Mouse (Mus musculus): ENCODE measurements around the gene Dhrs3.

The Dhrs3 gene

DNA sequence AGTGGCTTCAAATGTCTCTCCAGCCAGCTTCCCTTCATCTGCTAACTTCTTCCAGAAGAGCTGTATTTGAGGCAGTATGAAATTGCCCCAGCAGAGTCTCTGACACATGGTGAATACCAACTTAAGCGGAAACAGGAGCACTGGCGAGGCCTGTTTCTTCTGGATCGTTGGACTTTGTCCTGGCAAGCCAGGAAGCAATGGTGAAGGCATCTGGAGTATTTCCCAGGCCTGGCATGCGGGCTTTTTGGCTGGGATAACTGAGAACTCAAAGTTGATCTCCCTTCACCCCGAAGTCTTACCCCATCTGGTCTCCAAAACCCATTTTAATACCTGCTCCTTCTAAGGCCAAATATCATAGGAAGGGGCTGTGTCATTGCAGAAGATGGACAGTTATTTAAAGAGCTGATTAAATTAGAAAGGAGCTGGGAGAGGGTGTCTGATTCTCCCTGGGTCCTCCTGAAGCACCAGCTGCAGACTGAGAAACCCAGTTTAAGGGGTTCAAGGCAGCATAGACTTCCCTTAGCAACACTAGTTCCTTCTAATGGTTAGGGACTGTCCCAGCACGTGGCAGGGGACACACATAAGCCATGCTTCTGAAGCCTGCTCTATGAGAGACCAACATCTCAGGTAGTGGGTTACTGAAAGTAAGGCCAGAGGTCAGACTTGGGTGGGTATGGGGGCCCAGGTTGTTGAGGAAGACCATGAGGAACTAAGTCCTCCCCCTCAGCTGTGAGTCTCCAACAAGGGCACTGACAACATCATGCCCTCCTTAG is 80.5 kb downstream of the Dhrs3 start:
- no peak for DNase-seq (ENCODE audit: low read depth, low spot score)

DNA sequence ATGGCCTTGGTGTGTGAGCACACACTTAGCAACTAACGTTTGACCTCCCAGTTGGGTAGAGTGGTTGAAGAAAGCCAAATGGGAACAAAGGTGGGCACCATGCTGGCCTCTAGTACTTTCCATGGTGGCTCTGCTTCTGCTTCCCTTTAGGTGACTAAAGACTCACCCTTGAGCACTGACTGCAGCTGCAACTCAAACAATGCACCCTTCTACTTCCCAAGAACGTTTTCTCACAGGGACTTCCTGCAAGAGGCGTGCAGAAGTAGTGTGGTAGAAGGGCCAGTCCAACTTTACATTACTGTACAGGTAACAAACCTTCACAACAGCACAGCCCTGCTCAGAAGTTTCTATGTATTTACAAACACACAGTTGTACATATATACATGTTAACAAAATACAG is 81.8 kb downstream of the Dhrs3 start:
- no peak for DNase-seq (ENCODE audit: low read depth, low spot score)

DNA sequence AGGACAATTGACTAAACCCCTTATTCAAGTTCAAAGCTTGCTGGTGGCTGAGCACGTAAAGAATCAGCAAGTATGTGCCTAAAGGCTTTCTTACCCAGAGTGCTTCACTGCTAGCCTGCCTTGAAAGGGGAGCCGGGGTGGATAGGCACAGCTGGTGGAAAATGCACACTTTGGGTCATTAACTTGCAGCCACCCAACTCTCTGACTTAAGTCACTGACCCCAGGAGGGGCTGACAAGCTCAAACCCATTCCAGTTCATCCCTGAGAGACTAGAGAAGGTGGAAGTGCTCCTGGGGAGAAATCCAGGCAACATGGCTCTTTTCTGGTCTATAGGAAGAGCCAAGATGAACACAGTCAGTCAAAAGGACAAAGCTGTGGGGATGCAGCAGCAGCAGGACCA is 82.9 kb downstream of the Dhrs3 start:
- no peak for DNase-seq (ENCODE audit: low read depth, low spot score)

DNA sequence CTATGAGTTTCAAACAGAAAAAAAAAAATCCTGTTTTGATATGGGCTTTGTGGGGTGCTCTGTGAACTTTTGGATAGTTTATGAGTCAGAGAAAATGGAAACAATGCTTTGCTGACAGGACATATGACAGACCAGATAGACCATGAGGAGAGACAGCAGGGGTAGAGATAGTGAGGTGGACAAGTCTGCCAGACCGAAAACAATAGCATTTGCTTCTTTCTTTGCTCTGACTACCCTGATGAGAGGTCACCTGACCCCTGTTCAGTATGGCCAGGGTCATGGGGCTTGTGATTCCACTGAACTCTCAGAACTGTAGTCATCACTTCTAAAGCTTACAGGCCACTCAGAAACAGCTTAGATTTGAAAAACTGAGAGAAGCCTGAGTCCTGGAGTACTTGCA is 84.4 kb downstream of the Dhrs3 start:
- DNase-seq (ENCODE audit: low read depth, low spot score): no peak

Measured in R1 (cell line).